Mouse (Mus musculus): ENCODE measurements around the gene Zc3h12c. TPM values are rescaled to one million over a fixed set of nuclear protein-coding genes. Genes with fewer than 3 reads are reported as not detected.

Zc3h12c gene
- polyA plus RNA-seq, 1 experiment from 2014 or later, result 4.7 TPM

- 59% methylated on average over 10 of the region's 10 CpGs for WGBS
- H3K4me2 ChIP-seq, result no peak overlapping the region
- no peak overlapping the region for H3K27ac ChIP-seq (ENCODE audit: low read depth)
- peak; percentile 74 for DNase-seq
- H3K9me3 ChIP-seq (ENCODE audit: low read depth, low read length), result no peaks in the 10 kb centered on the region
- H3K36me3 ChIP-seq (ENCODE audit: insufficient read depth), result peaks cover 16% of the 10 kb centered on the region; the same call in 1 of the 2 replicates
- H3K4me1 ChIP-seq (ENCODE audit: insufficient read depth), result no peaks in the 10 kb centered on the region
- no peaks in the 10 kb centered on the region for H3K27me3 ChIP-seq (ENCODE audit: insufficient read depth, low read length)
- H3K9ac ChIP-seq, result no peak overlapping the region
- H3K4me3 ChIP-seq (ENCODE audit: low read depth, low read length), result no peak overlapping the region
- ATAC-seq (ENCODE audit: insufficient read depth), result no peak
- no peak for TF ChIP-seq CTCF (IDR thresholded peaks at IDR 0.05; ENCODE audit: low read depth)
Measured at GRCm38 (mm10) chr9:52094471-52094980, 73.8 kb downstream of the Zc3h12c start.

- H3K27ac ChIP-seq (ENCODE audit: low read depth), result no peak overlapping the region
- no peaks in the 10 kb centered on the region for H3K4me1 ChIP-seq (ENCODE audit: insufficient read depth)
- H3K4me3 ChIP-seq (ENCODE audit: low read depth, low read length), result no peak overlapping the region
- no peaks in the 10 kb centered on the region for H3K27me3 ChIP-seq (ENCODE audit: insufficient read depth, low read length)
- H3K9me3 ChIP-seq (ENCODE audit: low read depth, low read length), result no peaks in the 10 kb centered on the region
- ATAC-seq (ENCODE audit: insufficient read depth), result no peak
- H3K36me3 ChIP-seq (ENCODE audit: insufficient read depth), result peaks cover 19% of the 10 kb centered on the region; the same call in 1 of the 2 replicates
- no peak overlapping the region for H3K4me2 ChIP-seq
- WGBS, result 53% methylated on average over 5 of the region's 5 CpGs
- H3K9ac ChIP-seq, result no peak overlapping the region
- DNase-seq, result no peak
- no peak for TF ChIP-seq CTCF (IDR thresholded peaks at IDR 0.05; ENCODE audit: low read depth)
Measured at GRCm38 (mm10) chr9:52094016-52094415, 74.4 kb downstream of the Zc3h12c start.

- H3K9ac ChIP-seq, result no peak overlapping the region; the same call in 1 of the 2 replicates
- peaks cover 26% of the 10 kb centered on the region for H3K36me3 ChIP-seq (ENCODE audit: insufficient read depth)
- 56% methylated on average over 8 of the region's 8 CpGs for WGBS
- H3K4me1 ChIP-seq (ENCODE audit: insufficient read depth), result no peaks in the 10 kb centered on the region
- DNase-seq (no peak), ATAC-seq (ENCODE audit: insufficient read depth) (peak; percentile 33; the same call in 1 of the 2 replicates)
- H3K27ac ChIP-seq (ENCODE audit: low read depth), result no peak overlapping the region
- no peak overlapping the region for H3K4me2 ChIP-seq
- no peaks in the 10 kb centered on the region for H3K9me3 ChIP-seq (ENCODE audit: low read depth, low read length)
- H3K27me3 ChIP-seq (ENCODE audit: insufficient read depth, low read length), result no peaks in the 10 kb centered on the region
- TF ChIP-seq CTCF (IDR thresholded peaks at IDR 0.05; ENCODE audit: low read depth), result no peak
- no peak overlapping the region for H3K4me3 ChIP-seq (ENCODE audit: low read depth, low read length)
Measured at GRCm38 (mm10) chr9:52093108-52093507, 75.3 kb downstream of the Zc3h12c start.

- H3K9me3 ChIP-seq (ENCODE audit: low read depth, low read length), result no peaks in the 10 kb centered on the region
- WGBS, result 81% methylated on average over 5 of the region's 5 CpGs
- no peak overlapping the region for H3K4me2 ChIP-seq
- no peak for TF ChIP-seq CTCF (IDR thresholded peaks at IDR 0.05; ENCODE audit: low read depth)
- H3K27me3 ChIP-seq (ENCODE audit: insufficient read depth, low read length), result no peaks in the 10 kb centered on the region
- no peak overlapping the region for H3K4me3 ChIP-seq (ENCODE audit: low read depth, low read length)
- peaks cover 34% of the 10 kb centered on the region for H3K36me3 ChIP-seq (ENCODE audit: insufficient read depth)
- H3K27ac ChIP-seq (ENCODE audit: low read depth), result no peak overlapping the region
- no peak for DNase-seq
- no peak overlapping the region for H3K9ac ChIP-seq
- H3K4me1 ChIP-seq (ENCODE audit: insufficient read depth), result no peaks in the 10 kb centered on the region
- no peak for ATAC-seq (ENCODE audit: insufficient read depth)
Measured at GRCm38 (mm10) chr9:52092311-52092710, 76.1 kb downstream of the Zc3h12c start.

- Histone ChIP-seq H3K4me3 (ENCODE audit: low read depth, low read length) (no peak overlapping the region), H3K9me3 (ENCODE audit: low read depth, low read length) (no peaks in the 10 kb centered on the region), H3K4me2 (no peak overlapping the region), H3K9ac (no peak overlapping the region), H3K36me3 (ENCODE audit: insufficient read depth) (peaks cover 40% of the 10 kb centered on the region), H3K27me3 (ENCODE audit: insufficient read depth, low read length) (no peaks in the 10 kb centered on the region), H3K27ac (ENCODE audit: low read depth) (no peak overlapping the region), H3K4me1 (ENCODE audit: insufficient read depth) (no peaks in the 10 kb centered on the region)
- TF ChIP-seq CTCF (IDR thresholded peaks at IDR 0.05; ENCODE audit: low read depth), result no peak
- WGBS, result 92% methylated on average over 9 of the region's 9 CpGs
- DNase-seq (no peak), ATAC-seq (ENCODE audit: insufficient read depth) (no peak)
Measured at GRCm38 (mm10) chr9:52091752-52092151, 76.6 kb downstream of the Zc3h12c start.

- 75% methylated on average over 4 of the region's 4 CpGs for WGBS
- Histone ChIP-seq H3K27ac (ENCODE audit: low read depth) (no peak overlapping the region), H3K4me1 (ENCODE audit: insufficient read depth) (no peaks in the 10 kb centered on the region), H3K36me3 (ENCODE audit: insufficient read depth) (peaks cover 75% of the 10 kb centered on the region), H3K4me2 (no peak overlapping the region), H3K9me3 (ENCODE audit: low read depth, low read length) (no peaks in the 10 kb centered on the region), H3K27me3 (ENCODE audit: insufficient read depth, low read length) (no peaks in the 10 kb centered on the region), H3K4me3 (ENCODE audit: low read depth, low read length) (no peak overlapping the region), H3K9ac (no peak overlapping the region)
- no peak for TF ChIP-seq CTCF (IDR thresholded peaks at IDR 0.05; ENCODE audit: low read depth)
- DNase-seq, result no peak
- ATAC-seq (ENCODE audit: insufficient read depth), result no peak
Measured at GRCm38 (mm10) chr9:52082414-52082813, 86.0 kb downstream of the Zc3h12c start.

- H3K36me3 ChIP-seq (ENCODE audit: insufficient read depth), result peaks cover 74% of the 10 kb centered on the region
- no peak for TF ChIP-seq CTCF (IDR thresholded peaks at IDR 0.05; ENCODE audit: low read depth)
- ATAC-seq (ENCODE audit: insufficient read depth), result no peak
Measured at GRCm38 (mm10) chr9:52081979-52082378, 86.4 kb downstream of the Zc3h12c start.

More at GRCm38 (mm10) chr9:52081979-52082378, 86.4 kb downstream of the Zc3h12c start:
- Histone ChIP-seq H3K4me3 (ENCODE audit: low read depth, low read length) (no peak overlapping the region), H3K9ac (no peak overlapping the region), H3K9me3 (ENCODE audit: low read depth, low read length) (no peaks in the 10 kb centered on the region), H3K4me2 (no peak overlapping the region), H3K27ac (ENCODE audit: low read depth) (no peak overlapping the region), H3K4me1 (ENCODE audit: insufficient read depth) (no peaks in the 10 kb centered on the region), H3K27me3 (ENCODE audit: insufficient read depth, low read length) (no peaks in the 10 kb centered on the region)
- WGBS, result 45% methylated on average over 2 of the region's 2 CpGs
- DNase-seq, result no peak
